Mouse (Mus musculus): ENCODE results near the gene C9orf72. TPM values are rescaled to one million over a fixed set of nuclear protein-coding genes. Genes with fewer than 3 reads are reported as not detected.

The C9orf72 gene
- total and polyA plus RNA-seq, 2 experiments, result 3.7 to 8.9 TPM

DNA sequence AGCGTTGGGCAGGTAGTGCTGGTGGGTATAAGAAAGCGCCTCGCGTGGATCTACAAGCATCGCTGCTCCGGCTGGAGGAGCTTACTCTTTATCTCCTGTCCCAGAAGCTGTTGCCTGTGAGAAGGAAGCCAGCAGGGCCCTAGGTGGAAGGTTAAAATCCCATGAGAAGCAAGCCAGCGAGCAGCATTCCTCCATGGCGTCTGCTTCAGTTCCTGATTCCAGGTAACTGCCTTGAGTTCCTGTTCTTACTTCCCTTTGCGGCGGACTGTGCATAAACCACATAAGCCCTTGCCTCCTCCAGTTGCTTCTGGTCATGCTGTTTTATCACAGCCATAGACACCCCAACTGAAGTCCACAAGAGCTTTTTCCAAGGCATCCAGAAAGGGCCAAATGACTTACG lies 68.2 kb downstream of the C9orf72 start:
- H3K27me3 ChIP-seq (ENCODE audit: control insufficient read depth, insufficient read depth, low read length), result no peaks in the 10 kb centered on the region
- H3K4me3 ChIP-seq (ENCODE audit: insufficient read depth, low read depth, low read length), result no peak overlapping the region
- H3K36me3 ChIP-seq (ENCODE audit: control insufficient read depth, insufficient read depth, low read length), result no peaks in the 10 kb centered on the region
- 60% methylated on average over 11 of the region's 11 CpGs for WGBS
- H3K27ac ChIP-seq (replicated peaks; ENCODE audit: insufficient read depth, low read depth, low read length), result no peak overlapping the region
- H3K9ac ChIP-seq (ENCODE audit: low read depth, low read length), result 0 out of 2 replicates have a peak overlapping the region, but pooled peaks have one; percentile 19
- no peak for TF ChIP-seq CTCF (IDR thresholded peaks at IDR 0.05; ENCODE audit: low read depth, low read length)
- no peak for TF ChIP-seq POLR2A (IDR thresholded peaks at IDR 0.05; ENCODE audit: extremely low read depth, insufficient read depth, low read length)
- DNase-seq (ENCODE audit: extremely low read depth, low read depth, low spot score), result no peak
- peaks cover 9% of the 10 kb centered on the region; the same call in 1 of the 2 replicates for H3K79me2 ChIP-seq (ENCODE audit: control insufficient read depth, insufficient read depth, low read length)
- H3K4me1 ChIP-seq (ENCODE audit: control insufficient read depth, insufficient read depth, low read length), result peaks cover 5% of the 10 kb centered on the region; the same call in 1 of the 2 replicates

DNA sequence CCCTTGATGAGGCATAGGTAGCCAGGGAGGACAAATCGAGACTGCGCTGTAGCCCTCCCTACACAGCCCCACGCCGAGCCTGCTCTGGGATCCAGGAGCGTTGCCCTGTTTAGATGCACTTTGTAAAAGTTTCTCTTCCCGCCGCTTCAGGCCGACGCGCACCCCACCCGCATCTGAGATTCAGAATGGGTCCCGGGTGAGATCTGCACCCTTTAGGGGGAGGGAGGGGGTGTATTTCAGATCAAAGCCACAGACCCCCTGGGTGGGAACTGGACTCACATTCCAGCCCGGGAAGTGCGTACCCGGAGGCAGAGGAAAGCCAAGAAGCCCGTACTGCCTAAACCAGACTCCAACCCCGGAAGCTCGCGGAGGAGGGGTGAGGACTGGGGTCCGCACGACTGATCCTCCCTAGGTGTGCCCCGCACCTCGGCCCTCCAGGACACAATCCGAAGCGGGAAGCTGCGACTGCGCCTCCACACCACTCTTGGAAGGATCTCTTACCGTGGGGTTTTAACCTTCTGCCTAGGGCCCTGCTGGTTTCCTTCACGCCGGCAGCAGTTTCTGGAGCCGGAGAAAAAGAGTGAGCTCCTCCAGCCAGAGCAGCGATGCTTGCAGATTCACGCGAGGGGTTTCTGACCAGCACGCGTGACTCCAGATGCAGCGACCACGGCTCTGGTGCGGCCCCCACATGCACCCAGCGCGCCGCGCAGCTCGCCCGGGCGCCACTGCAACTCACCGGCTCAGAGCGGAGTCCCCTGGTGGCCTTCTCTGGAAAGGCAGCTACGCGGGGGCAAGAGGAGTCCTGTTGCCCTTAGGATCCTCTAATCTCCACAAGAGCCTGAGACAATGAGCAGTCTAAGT lies 69.0 kb downstream of the C9orf72 start, which contains the start of gene Mob3b:
Gene Mob3b (minus strand): TSS at position 734 of the 861 bp plus-strand sequence.
- under 1% methylated on average over 50 of the region's 50 CpGs for WGBS
- Histone ChIP-seq H3K27me3 (ENCODE audit: control insufficient read depth, insufficient read depth, low read length) (no peaks in the 10 kb centered on the region), H3K4me1 (ENCODE audit: control insufficient read depth, insufficient read depth, low read length) (peaks cover 5% of the 10 kb centered on the region; the same call in 1 of the 2 replicates)

DNA sequence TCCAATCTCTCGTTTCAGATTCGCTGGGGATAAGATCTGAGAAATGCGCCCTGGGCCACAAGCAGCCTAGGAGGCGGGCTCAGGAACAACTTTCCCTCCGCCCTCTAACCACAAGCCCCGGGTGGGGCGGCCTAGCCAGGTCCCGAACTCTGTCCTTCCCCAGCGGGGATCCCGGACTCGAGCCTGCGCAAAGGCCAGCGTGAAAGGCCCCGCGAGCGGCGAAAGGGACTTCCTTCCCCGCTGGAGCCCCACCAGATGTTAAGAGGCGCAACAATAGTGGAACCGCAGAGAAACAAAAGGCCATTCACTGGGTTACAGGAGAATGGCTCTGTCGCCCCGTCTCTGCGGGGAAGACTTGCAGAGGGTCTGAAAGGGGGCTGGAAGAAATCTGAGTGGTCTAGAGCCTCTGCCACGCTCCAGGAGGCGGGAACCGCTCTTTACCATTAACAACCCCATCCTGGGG lies 69.8 kb downstream of the C9orf72 start:
- peak overlapping the region; percentile 93 for H3K9ac ChIP-seq (ENCODE audit: low read depth, low read length)
- peak overlapping the region; percentile 99 for H3K27ac ChIP-seq (replicated peaks; ENCODE audit: insufficient read depth, low read depth, low read length)
- H3K36me3 ChIP-seq (ENCODE audit: control insufficient read depth, insufficient read depth, low read length), result no peaks in the 10 kb centered on the region
- H3K4me3 ChIP-seq (ENCODE audit: insufficient read depth, low read depth, low read length), result peak overlapping the region; percentile 95
- under 1% methylated on average over 26 of the region's 26 CpGs for WGBS
- no peaks in the 10 kb centered on the region for H3K27me3 ChIP-seq (ENCODE audit: control insufficient read depth, insufficient read depth, low read length)
- peak; percentile 88 for DNase-seq (ENCODE audit: extremely low read depth, low read depth, low spot score)
- H3K4me1 ChIP-seq (ENCODE audit: control insufficient read depth, insufficient read depth, low read length), result peaks cover 5% of the 10 kb centered on the region; the same call in 1 of the 2 replicates
- no peak for TF ChIP-seq CTCF (IDR thresholded peaks at IDR 0.05; ENCODE audit: low read depth, low read length)
- TF ChIP-seq POLR2A (IDR thresholded peaks at IDR 0.05; ENCODE audit: extremely low read depth, insufficient read depth, low read length), result peak; percentile 79; the same call in 1 of the 2 replicates
- H3K79me2 ChIP-seq (ENCODE audit: control insufficient read depth, insufficient read depth, low read length), result peaks cover 13% of the 10 kb centered on the region; the same call in 1 of the 2 replicates

More for the DNA sequence above, 69.0 kb downstream of the C9orf72 start, which contains the start of gene Mob3b:
- TF ChIP-seq CTCF (IDR thresholded peaks at IDR 0.05; ENCODE audit: low read depth, low read length) (peak; percentile 88), POLR2A (IDR thresholded peaks at IDR 0.05; ENCODE audit: extremely low read depth, insufficient read depth, low read length) (peak; percentile 70)
- H3K79me2 ChIP-seq (ENCODE audit: control insufficient read depth, insufficient read depth, low read length), result peaks cover 13% of the 10 kb centered on the region; the same call in 1 of the 2 replicates
- H3K4me3 ChIP-seq (ENCODE audit: insufficient read depth, low read depth, low read length), result peak within 1 kb of the TSS; percentile 95
- H3K36me3 ChIP-seq (ENCODE audit: control insufficient read depth, insufficient read depth, low read length), result no peaks in the 10 kb centered on the region
- H3K27ac ChIP-seq (replicated peaks; ENCODE audit: insufficient read depth, low read depth, low read length), result peak within 1 kb of the TSS; percentile 99
- peak within 1 kb of the TSS; percentile 93 for H3K9ac ChIP-seq (ENCODE audit: low read depth, low read length)
- peak; percentile 72 for DNase-seq (ENCODE audit: extremely low read depth, low read depth, low spot score)

DNA sequence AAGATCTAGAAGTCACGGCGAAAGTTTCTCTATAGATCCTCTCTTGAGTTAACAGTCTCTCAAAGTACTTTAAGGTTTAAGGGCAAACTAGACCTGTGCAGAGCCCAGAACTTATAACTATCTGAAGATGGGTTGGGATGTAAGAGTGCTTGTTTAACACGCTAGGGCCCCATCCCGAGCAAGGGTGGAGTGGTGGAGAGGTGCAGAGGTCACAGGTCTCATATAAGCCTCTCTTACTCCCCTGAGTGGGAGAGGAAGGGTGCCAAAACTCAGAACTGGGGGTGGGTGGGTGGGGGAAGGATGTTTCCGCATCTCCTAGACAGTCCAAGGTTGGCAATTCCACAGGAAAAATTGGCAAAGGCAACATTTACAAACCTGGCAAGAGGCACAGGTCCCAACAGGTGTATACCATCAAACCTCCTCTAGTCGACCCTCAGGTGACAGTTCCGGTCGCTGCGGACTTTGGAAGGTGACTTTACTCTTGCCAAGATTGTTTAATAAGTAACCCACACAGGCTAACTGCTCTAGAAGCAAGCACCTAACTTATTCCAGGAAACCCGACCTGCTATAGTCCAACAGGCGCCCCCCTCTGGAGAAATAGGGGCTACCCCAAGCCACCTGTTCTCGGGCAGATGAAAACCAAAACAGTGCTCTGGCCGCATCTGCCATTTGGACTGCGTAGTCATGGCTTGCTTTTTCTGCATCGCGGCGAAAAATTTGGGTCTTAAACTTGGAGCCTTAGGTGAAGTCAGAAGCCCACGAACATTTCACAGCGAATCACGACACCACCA lies 70.6 kb downstream of the C9orf72 start:
- H3K4me3 ChIP-seq (ENCODE audit: insufficient read depth, low read depth, low read length), result peak overlapping the region; percentile 95
- peak overlapping the region; percentile 93 for H3K9ac ChIP-seq (ENCODE audit: low read depth, low read length)
- peaks cover 13% of the 10 kb centered on the region; the same call in 1 of the 2 replicates for H3K79me2 ChIP-seq (ENCODE audit: control insufficient read depth, insufficient read depth, low read length)
- TF ChIP-seq POLR2A (IDR thresholded peaks at IDR 0.05; ENCODE audit: extremely low read depth, insufficient read depth, low read length) (no peak), CTCF (IDR thresholded peaks at IDR 0.05; ENCODE audit: low read depth, low read length) (peak; percentile 60)
- peaks cover 7% of the 10 kb centered on the region; the same call in 1 of the 2 replicates for H3K4me1 ChIP-seq (ENCODE audit: control insufficient read depth, insufficient read depth, low read length)
- no peaks in the 10 kb centered on the region for H3K27me3 ChIP-seq (ENCODE audit: control insufficient read depth, insufficient read depth, low read length)
- DNase-seq (ENCODE audit: extremely low read depth, low read depth, low spot score), result peak; percentile 99
- WGBS, result 12% methylated on average over 20 of the region's 20 CpGs
- H3K27ac ChIP-seq (replicated peaks; ENCODE audit: insufficient read depth, low read depth, low read length), result peak overlapping the region; percentile 99
- no peaks in the 10 kb centered on the region for H3K36me3 ChIP-seq (ENCODE audit: control insufficient read depth, insufficient read depth, low read length)

DNA sequence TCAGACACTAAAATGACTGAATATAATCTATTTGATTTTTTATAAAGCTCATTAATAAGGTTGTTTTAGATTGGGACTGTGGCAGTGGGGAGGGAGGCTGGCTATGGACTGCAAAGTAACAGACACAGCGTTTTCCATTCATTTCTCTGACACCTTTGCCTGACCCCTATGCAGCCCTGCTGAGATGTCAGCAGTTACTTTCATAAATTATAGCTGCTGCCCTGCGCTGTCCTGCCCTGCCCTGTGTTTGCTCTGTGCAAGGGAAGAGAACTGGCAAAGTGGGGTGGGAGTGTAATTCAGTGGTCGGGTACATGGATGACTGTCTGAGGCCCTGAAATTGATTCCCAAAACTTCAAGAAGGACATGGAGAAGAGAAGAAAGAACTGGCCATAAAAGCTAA lies 71.9 kb downstream of the C9orf72 start:
- H3K4me3 ChIP-seq (ENCODE audit: insufficient read depth, low read depth, low read length), result no peak overlapping the region
- no peaks in the 10 kb centered on the region for H3K27me3 ChIP-seq (ENCODE audit: control insufficient read depth, insufficient read depth, low read length)
- TF ChIP-seq POLR2A (IDR thresholded peaks at IDR 0.05; ENCODE audit: extremely low read depth, insufficient read depth, low read length) (no peak), CTCF (IDR thresholded peaks at IDR 0.05; ENCODE audit: low read depth, low read length) (no peak)
- no peak overlapping the region for H3K9ac ChIP-seq (ENCODE audit: low read depth, low read length)
- peaks cover 7% of the 10 kb centered on the region; the same call in 1 of the 2 replicates for H3K4me1 ChIP-seq (ENCODE audit: control insufficient read depth, insufficient read depth, low read length)
- DNase-seq (ENCODE audit: extremely low read depth, low read depth, low spot score), result no peak
- no peaks in the 10 kb centered on the region for H3K36me3 ChIP-seq (ENCODE audit: control insufficient read depth, insufficient read depth, low read length)
- peaks cover 13% of the 10 kb centered on the region; the same call in 1 of the 2 replicates for H3K79me2 ChIP-seq (ENCODE audit: control insufficient read depth, insufficient read depth, low read length)
- 26% methylated on average over 3 of the region's 3 CpGs for WGBS
- no peak overlapping the region for H3K27ac ChIP-seq (replicated peaks; ENCODE audit: insufficient read depth, low read depth, low read length)

Data from liver, adult 2 months (tissue).